Mouse (Mus musculus): Measurements from ENCODE around the gene Lmx1a.

Gene Lmx1a

DNA sequence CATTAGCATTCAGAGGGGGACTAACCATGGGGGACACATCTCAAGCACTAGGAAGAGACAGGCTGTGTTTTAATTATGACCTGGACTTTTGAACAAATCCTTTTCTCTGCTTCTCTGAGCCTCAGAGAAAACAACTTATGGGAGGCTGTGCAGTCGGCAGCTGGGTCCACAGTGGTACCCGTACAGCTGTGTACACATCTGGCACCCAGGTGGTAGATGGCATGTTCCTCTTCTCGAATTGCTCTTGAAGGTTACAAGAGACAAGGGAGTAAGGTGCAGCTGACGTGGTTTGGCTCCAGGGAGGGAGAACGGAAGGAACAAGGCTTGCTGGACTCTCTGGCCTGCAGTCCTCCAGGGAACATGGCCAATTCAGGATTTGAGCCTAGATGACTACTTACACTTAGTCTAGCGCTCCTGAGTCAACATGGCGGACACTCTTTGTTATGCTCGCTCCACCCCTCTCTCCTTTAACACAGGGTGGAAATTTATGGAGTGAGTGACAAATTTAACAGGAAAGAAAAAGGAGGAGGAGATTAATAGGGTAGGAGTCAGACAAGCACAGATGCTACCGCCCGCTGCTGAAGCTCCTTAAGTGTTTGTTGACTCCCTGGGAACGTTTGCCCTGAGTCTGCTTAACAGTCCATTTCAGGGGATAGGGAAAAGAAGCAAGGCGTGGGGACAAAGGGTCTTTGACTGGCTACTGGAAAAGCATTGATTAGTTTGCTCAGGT, 99.8 kb downstream of the Lmx1a start:
- no peak for DNase-seq

DNA sequence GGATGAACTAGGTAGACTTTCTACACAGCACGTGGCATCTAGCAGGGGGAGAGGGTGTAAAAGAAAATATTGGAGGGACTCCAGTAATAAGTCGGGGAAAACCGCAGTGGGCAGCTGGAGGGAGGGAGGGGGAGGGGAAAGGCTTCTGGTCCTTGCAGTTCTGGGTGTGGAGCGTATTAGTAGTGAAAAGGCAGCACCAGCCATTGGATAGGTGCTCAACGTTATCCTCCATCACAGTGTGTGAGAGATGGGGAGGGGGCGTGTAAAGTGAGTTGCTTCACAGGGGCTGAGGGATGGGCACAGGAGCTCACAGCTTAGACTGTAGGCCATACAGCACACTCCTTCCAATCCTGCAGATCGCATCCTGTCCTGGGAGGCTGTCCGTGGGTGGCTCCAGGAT, 100.4 kb downstream of the Lmx1a start:
- no peak for DNase-seq

DNA sequence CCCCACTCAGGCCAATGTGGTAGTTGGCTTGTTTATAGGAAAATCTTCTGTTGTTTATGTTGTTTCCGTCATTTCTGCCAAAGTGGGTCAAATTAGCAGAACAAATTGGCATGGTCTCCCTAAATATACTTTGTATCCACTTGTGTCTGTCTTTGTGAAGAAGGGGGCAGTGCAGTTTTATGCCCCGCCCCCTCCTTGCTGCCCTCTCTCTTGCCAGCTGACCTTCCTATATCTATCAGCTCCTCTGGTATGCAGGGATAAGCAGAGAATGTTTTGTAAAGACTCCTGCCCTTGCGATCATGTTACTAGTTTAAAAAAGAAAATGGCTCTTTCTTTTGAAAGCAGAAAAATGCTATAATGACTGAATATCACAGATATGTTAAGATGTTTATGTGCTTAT, 101.7 kb downstream of the Lmx1a start:
- DNase-seq = no peak

DNA sequence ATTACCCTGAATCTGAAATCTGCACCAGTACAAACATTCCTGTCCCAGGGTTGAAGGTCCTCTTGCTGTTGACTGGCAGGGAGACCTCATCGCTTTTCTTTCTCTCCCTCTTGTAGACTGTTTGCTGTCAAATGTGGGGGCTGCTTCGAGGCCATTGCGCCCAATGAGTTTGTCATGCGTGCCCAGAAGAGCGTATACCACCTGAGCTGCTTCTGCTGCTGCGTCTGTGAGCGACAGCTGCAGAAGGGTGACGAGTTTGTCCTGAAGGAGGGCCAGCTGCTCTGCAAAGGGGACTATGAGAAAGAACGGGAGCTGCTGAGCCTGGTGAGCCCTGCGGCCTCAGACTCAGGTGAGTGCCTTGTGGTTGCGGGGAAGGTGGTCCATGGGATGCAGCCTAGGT, 102.2 kb downstream of the Lmx1a start:
- DNase-seq = no peak

DNA sequence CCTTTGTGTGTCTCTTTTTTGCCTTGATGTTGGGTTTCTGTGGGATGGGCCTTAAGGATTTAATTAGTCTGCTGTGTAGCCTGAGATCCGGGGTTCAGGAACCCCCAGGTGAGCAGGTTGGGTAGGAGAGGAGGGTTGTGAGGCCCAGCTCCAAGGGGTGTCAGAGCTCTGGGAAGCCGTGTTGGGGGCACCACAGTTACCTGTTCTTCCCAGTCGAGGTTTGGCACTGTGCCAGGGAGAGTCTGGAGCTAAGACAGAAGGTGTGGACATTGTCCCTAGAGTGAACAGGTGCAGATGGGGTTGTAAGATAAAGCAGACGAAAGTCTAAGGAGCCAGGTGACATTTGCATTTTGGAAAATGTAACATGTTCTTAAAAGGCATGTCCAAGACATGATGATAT, 112.9 kb downstream of the Lmx1a start:
- DNase-seq = no peak

DNA sequence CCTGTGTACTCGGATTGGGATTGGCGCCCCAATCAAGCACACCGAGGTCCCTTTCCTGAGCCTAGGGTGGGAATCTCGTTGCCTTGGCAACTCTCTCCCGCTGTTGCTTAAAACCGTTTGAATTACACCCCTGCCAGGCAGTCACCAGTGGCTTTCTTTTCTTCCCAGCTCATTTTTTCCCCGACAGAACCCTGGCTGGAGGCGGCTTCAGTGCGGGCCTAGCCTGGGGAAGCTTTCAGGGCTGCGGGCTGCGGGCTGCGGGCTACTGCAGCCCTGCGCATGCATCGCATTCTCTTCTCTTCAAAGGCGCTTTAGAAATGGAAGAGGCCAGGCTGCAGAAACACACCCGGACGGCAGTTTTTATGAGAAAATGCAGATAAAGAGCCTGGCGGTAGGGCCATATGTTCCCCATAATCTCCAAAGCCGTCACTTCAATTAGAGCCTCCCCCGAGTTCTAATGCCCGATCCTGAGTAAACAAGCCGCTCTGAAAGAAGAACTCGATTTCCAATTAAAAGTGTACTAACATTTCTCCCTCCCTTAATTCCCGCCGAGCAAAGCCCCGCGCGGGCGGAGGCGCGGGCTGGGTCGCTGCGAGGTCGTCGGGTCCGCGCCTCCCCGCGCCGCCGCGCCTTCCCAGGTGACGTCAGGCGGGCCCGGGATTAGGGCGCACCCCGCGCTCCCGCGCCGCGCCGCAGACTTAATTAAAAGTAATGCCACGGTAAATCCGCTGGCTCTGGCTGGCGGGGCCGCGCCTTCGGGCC, 113.7 kb downstream of the Lmx1a start:
- DNase-seq = peak; percentile 10

DNA sequence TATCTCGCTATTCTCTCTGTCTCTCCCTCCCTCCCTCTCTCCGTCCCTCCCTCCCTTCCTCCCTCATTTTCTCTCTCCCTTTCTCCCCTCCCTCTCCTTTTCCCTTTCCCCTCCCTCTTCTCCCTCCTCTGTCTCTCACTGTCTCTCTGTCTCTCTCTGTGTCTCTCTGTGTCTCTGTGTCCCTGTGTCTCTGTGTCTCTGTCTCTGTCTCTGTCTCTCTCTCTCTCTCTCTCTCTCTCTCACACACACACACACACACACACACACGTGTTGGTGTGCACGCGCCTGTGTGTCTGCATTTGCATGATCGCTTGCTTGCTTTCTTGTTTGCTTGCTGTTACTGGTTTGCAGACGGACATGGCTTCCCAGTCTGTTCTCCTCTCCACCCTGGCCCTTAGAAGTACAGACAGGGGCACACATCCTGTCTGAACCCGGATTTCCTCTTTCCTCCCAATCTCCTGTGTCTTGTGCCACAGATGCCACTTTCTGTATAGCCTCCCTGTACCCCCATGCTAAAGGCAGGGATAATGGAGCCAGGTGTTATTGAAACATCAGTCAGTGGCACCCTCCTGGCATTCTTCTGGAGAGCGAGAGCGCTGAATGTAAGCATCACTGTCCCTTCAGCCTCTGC, 114.4 kb downstream of the Lmx1a start:
- no peak for DNase-seq

DNA sequence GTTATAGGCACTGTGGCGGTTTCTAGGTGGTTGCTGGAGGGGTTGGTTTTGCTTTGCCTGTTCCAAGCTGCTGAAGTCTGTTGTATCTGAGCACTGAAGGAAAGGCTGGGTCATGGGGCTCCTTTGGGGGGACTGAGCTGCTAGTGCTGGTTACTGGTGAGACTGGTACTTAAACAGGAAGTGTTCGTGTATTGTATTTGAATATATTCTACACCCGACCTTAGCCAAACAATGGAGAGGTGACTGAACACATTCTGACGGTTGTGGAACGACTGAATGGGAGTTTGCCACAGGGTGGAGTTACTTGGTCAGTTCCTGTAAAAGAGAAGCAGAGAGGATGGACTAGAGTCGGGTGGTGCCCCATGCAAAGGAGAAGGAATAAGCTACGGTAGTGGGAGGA, 115.8 kb downstream of the Lmx1a start:
- DNase-seq = no peak

DNA sequence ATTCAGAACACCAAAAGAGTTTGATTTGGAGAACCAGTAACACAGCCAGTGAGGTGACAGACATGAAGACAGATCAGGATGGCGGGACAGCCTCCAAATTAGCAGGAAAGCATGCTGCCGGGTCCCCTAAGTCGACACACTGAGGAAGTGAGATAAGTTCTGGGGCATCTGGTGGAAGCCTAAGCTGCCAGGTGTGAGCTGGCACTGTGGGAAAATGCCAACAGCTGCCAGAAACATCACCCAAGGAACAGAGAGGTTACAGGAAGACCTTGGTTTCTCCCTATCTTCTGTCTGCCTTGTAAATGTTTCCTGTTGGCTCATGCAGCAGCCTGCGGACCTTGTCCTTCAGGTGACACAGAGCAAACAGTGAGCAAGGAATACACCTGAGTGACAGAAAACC, 122.1 kb downstream of the Lmx1a start:
- no peak for DNase-seq

DNA sequence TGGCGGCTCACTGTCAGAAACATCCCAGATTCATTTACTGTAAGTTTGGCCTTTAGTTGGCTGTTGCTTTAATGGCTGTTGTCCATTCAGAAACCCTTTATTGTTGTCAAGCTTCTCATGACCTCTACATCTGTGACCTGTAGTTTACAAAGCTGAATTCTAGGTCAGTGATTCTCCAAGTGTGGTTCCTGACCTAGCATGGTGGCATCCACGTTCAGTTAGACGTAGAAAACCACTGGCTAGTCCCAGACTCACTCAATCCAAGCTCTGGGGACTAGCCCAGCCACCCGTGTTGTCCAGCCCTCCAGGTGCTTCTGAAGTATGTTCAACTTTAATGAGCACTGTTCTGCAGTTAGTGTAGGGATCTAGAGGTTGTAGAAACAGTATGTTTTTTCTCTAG, 126.1 kb downstream of the Lmx1a start:
- DNase-seq = no peak

DNA sequence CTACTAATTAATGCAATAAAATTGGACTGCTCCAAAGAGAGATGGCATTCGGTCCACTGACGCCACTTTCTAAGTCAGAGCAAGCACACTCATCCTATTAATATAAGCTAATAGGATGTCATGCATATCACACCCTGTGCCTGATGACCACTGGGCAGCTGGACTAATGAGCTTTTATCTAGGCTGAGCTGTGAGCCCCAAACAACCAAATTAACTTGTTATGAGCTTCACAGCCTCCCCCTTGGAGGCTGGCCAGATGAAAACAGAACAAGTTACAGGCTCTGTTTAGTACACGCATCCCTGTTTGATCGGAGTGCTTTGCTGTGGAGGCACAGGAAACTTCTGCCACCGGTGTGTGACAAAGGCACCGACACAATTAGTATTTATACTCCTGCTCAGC, 128.0 kb downstream of the Lmx1a start:
- DNase-seq = no peak

DNA sequence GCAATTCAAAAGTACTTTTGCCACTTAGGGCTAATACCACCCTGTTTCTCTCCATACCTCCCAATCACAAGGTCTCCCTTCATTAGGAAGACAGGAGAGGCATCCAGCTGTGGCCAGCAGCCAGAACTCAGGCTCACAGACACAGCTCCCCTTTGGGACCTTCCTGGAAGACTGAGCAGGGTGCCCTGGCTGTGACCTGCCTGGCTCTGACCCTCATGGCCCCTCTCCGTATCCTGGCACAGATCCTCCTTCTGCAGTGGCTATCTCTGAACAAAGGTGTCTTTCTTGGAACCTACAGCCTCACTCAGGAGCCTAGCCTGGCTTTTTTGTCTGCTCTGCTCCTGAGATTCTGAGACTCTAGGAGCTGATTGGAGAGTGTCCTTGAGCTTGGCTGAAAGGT, 128.6 kb downstream of the Lmx1a start:
- DNase-seq = no peak

DNA sequence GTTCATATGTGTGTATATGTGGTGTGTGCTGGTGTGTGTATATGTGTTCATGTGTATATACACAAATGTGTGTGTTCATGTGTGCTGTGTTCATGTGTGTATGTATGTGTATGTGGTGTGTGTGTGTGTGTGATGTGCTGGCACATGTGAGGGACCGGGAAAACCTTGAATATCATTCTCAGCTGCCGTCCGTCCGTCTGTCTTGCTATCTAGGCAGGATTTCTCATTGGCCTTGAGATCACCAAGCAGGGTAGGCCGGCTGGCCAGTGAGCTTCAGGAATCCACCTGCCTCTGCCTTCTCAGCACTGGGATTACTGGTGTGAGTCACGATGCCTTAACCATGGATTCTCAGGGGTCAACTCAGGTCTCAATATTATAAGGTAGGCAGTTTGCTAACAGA, 131.0 kb downstream of the Lmx1a start:
- no peak for DNase-seq

DNA sequence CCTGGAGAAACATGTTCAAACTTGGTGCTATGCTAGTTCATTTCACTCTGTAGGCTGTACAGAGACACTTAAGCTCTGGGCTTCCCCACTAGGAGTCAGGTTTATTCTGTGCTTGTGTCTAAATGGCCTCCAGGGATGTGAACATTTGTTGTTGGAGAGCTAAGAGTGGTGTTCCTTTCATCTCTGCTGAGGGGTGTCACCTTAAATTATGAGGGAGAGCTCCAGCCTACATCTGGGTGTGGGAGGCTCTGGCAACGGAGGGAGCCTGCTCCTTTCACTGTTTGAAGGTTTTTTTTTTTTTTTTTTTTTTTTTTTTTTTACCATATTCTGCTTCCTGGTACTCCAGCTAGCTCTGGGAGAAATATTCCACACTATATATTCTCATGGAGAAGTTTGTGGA, 132.1 kb downstream of the Lmx1a start:
- DNase-seq = no peak

DNA sequence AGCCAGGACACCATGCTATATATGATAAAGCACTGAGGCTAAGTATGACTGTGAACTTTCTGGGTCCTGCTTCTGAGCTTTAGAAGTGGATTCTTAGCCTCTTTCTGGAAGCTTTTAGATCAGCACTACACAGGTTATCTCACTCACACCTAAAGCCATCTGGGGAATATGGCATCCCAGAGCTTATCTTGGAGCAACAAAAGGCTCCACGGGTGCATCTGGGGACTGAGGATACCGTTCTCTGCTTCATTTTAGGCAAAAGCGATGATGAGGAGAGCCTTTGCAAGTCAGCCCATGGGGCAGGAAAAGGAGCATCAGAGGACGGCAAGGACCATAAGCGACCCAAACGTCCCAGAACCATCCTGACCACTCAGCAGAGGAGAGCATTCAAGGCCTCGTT, 141.3 kb downstream of the Lmx1a start:
- no peak for DNase-seq

DNA sequence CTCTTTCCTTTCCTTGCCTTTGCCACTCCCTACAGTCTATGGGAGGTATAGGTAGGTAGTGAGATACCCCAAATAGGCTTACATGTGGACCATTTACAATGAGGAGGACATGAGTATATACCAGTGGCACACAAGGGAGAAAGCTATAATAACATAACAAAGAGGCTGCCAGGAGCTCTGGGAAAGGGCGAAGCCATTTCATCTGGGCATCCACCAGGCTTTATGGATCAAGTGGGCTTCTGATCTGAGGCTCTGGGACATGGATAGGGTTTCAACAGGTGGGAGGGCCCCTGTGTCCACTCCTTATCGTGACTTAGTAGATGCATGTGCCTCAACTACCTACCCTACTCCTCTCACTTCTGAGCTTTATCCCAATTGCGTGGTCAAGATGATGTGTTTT, 142.6 kb downstream of the Lmx1a start:
- no peak for DNase-seq

DNA sequence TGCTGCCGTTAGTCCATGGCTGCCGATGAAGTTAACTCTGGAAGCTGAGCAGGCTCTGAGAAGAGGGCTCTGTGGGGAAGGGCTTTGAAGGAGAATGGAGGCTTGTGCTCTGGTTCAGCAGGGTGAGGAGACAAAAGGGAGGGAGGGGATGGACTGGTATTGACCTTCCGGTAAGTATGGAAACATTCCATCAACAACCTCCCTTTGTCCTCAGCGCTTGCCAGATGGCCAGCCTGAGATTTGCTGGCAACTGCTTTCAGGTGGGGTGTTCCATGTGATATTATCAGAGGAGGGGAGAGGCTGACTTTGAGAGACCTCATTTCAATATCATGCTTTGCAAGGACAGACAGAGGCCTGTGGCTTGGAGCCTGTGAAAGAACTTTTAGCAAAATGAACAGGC, 165.8 kb downstream of the Lmx1a start:
- DNase-seq = no peak

DNA sequence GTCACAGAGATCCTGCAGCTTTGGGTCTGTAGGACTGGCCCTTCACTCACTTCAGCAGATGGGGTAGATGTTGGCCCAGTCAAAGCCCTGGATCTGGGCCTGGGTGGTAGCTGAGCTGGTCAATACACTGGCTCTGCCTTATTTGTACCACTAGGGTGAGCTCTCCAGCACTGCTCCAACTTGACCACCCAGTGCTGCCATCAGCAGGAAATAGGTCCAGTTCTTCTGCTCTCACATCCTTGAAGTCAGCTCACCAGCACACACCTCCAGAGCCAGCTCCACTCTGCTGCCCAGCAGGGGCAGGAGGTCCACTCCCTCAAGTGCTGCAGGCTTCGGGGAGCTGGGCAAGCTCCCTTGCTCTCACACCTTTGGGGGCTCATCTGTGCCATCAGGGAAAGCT, 183.0 kb downstream of the Lmx1a start:
- no peak for DNase-seq

DNA sequence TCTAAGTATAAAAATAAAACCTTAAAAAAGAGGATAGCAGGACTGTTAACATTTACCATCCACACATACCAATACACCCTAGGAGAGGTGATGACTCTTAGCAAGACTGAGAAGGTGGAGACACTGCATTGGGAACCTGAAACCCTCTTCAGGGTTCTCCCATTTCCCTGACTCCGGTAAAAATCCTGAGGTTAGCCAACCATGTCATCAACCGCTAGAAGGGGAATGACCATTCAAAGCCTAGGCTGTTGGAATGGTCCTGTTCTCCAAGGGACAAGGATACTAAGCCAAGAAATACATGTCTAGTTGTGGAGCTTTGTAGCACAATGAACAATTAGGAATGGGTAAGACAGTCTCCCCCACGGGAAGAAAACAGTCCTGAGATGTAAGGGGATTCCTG, 185.1 kb downstream of the Lmx1a start:
- no peak for DNase-seq

DNA sequence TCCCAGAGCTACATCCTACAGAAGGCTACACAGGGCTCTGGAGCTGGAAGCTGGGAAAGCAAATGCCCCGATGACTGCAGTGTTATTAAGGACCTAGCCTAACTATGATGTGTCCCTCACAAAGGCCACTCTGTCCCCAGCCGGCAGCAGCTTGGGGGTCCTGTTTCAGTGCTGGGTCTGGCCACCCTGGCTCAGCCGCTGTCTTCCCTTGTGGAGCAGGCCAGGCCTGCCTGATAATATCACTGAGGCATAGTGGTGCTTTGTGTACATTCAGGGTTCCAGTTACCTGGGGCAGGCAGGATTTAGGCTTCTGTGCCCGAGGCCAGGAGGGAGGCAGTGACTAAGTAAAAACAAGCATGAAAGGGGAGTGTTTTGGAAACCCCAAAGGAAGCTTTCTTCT, 188.9 kb downstream of the Lmx1a start:
- DNase-seq = no peak

DNA sequence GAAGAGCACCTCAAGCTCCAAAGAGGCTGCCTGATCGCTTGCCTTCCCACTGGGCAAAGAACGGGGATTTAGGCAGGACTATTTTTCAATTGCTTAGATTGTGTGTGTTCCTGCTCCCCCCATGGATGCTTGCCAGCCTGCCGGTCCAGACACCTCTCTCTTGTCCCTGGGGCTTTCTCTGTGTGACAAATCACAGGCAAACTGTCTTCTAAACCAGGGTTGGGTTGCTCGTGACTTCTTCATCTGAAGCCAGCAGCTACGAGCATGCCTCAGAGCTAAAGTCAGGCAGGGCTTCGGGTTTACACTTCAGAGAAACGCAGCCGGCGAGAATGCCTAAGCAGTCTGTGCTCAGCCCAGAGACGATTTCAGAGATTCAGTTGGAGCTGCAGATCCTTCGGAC, 189.3 kb downstream of the Lmx1a start:
- DNase-seq = no peak

DNA sequence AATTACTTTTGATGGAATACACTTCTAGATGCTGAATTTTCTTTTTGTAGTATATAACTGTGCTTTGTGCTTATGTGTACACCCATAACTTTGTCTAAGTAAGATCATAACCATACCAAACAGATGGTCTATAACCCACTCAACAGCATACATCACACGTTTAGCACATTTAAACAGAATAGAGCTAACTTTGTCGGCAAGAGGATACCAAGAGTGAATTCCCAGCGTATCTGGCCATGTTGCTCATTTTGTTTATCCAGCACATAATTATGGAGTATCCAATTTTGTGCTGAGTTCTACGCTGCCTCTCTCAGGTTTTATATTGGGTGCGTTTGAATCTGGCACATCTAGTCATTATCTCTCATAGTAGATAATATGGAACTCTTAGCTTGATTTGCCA, 196.7 kb downstream of the Lmx1a start:
- DNase-seq = no peak

DNA sequence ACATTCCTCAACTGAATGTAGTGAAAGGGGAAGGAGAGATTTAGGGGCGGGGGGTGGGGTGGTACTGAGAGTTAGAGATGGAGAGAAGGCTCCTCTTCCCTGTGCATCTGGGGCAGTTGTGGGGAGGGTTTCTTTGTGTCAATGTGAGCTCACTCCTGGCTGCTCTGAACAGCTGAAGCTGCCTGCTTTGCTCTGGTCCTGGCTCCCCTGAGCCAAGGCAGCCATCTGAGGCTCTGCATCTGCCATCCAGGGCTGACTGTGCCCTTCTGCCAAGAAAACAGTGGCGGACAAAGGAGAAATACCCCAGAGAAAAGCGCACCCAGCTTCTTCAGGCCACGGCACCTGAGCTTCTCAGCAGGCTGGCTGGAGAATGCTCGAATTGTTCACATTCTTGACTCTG, 199.1 kb downstream of the Lmx1a start:
- DNase-seq = no peak

DNA sequence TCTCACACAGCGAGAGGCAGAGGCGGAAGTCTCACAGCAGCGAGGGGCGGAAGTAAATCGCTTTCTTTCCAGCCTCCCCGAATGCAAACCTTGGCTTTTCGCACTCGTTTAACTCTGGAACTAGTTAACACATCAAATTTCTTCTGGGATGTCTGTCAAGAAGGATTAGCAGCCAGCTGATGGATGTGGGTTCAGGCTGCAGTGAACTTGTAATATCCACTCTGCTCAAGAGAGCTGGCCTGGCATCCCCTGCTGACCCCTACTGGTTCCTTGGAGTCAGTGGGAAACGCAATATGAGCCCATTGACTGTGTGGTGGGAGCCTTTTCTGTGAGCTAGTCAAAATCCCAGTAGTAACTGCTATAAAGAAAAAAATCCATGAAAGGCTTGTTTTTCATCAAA, 199.8 kb downstream of the Lmx1a start:
- DNase-seq = peak; percentile 7

Data from liver (tissue).